Mouse (Mus musculus) midbrain, postnatal 0 days (tissue): ENCODE results near the gene B3galt4. TPM values are rescaled to one million over a fixed set of nuclear protein-coding genes. Genes with fewer than 3 reads are reported as not detected.
"Not testable (repeated sequence)": the region's sequence is repeated elsewhere in the genome, so short reads cannot be mapped to it uniquely, and the experiment has no call there.

ENCODE experiments used
- ATAC-seq: fragments of 200-750 bp; cut with Nextera tagmentation; 2 replicates; pipeline ENCODE4 v1.8.0; 2017; ENCODE audit warnings: moderate number of reproducible peaks, mild to moderate bottlenecking, moderate TSS enrichment, moderate library complexity; ENCODE audit not compliant: low FRiP score
- DNase-seq: peaks from one replicate; pipeline ENCODE4 v3.0.0-alpha.2; 2015; ENCODE audit warnings: low spot score
- H3K27ac ChIP-seq: fragments of 300-500 bp; sonication (generic); 2 replicates; pipeline ENCODE4 v1.5.1; 2014; ENCODE audit warnings: low read depth, mild to moderate bottlenecking, low read length, mixed read lengths
- H3K27me3 ChIP-seq: fragments of 300-500 bp; sonication (generic); 2 replicates; pipeline ENCODE4 v1.6.1; 2014; ENCODE audit warnings: low read length, control low read depth, mixed read lengths; ENCODE audit not compliant: insufficient read depth
- H3K36me3 ChIP-seq: fragments of 300-500 bp; sonication (generic); 2 replicates; pipeline ENCODE4 v1.6.1; 2014; ENCODE audit warnings: low read length, control low read depth, mixed read lengths; ENCODE audit not compliant: insufficient read depth
- H3K4me1 ChIP-seq: fragments of 300-500 bp; sonication (generic); 2 replicates; pipeline ENCODE4 v1.6.1; 2014; ENCODE audit warnings: mild to moderate bottlenecking, control low read depth, antibody characterized with exemption, low read length, mixed read lengths; ENCODE audit not compliant: insufficient read depth
- H3K4me2 ChIP-seq: fragments of 300-500 bp; sonication (generic); 2 replicates; pipeline ENCODE4 v1.6.1; 2014; ENCODE audit warnings: low read depth, mild to moderate bottlenecking, low read length, mixed read lengths; ENCODE audit not compliant: poor library complexity, severe bottlenecking
- H3K4me3 ChIP-seq: fragments of 300-500 bp; sonication (generic); 2 replicates; pipeline ENCODE4 v1.5.1; 2014; ENCODE audit warnings: low read depth, mild to moderate bottlenecking, low read length, moderate library complexity
- H3K9ac ChIP-seq: fragments of 300-500 bp; sonication (generic); replicated peaks from 2 replicates; pipeline ENCODE4 v1.6.1; 2014; ENCODE audit warnings: mild to moderate bottlenecking, low read length, moderate library complexity, mixed read lengths; ENCODE audit not compliant: poor library complexity, severe bottlenecking
- H3K9me3 ChIP-seq: fragments of 300-500 bp; sonication (generic); 2 replicates; pipeline ENCODE4 v1.6.1; 2016; ENCODE audit warnings: low read length, control low read depth
- CTCF ChIP-seq: IDR thresholded peaks from 2 replicates; pipeline ENCODE4 v1.5.1; 2016; ENCODE audit warnings: antibody characterized with exemption, mild to moderate bottlenecking
- WGBS: fragments of 180-500 bp; shearing (Covaris S2); extraction: QIAGEN DNeasy Blood & Tissue Kit; methylation state at CpG from one replicate; pipeline ENCODE4 v1.1.7; 2014; 5-methylcytosine and 5-hydroxymethylcytosine counted together
- polyA plus RNA-seq: library from polyadenylated mRNA; unstranded; fragments of >200 nt; fragmentation: Nextera tagmentation; extraction: Ambion mirVana; gene quantifications from 2 replicates; pipeline ENCODE4 v1.2.1, GENCODE M21; 2015
- total RNA-seq: library from RNA; depleted of rRNA; stranded (reverse); fragments of >200 nt; gene quantifications from 2 replicates; pipeline ENCODE4 v1.2.3, GENCODE M21; 2014

B3galt4 gene
- total and polyA plus RNA-seq, 2 experiments from 2014 or later = 11.1 to 14.1 TPM

- Histone ChIP-seq H3K4me2 (peak overlapping the region; percentile 74), H3K4me3 (peak overlapping the region; percentile 84), H3K27me3 (no peaks in the 10 kb centered on the region), H3K36me3 (peaks cover 33% of the 10 kb centered on the region), H3K27ac (peak overlapping the region; percentile 96), H3K9ac (peak overlapping the region; percentile 96), H3K9me3 (no peaks in the 10 kb centered on the region), H3K4me1 (peaks cover 19% of the 10 kb centered on the region; the same call in 1 of the 2 replicates)
- ATAC-seq (peak; percentile 14), DNase-seq (no peak)
- 1% methylated on average over 33 of the region's 33 CpGs for WGBS
- no peak for TF ChIP-seq CTCF
Observed at GRCm38 (mm10) chr17:33954646-33955554, 3.6 kb upstream of the B3galt4 start.

GRCm38 (mm10) chr17:33953961-33954565 is 2.8 kb upstream of the B3galt4 start:
- 42% methylated on average over 5 of the region's 5 CpGs for WGBS
- Histone ChIP-seq H3K27me3 (no peaks in the 10 kb centered on the region), H3K36me3 (peaks cover 24% of the 10 kb centered on the region), H3K4me3 (peak overlapping the region; percentile 84), H3K9me3 (no peaks in the 10 kb centered on the region), H3K4me1 (peaks cover 19% of the 10 kb centered on the region; the same call in 1 of the 2 replicates), H3K27ac (0 out of 2 replicates have a peak overlapping the region, but pooled peaks have one; percentile 26), H3K9ac (peak overlapping the region; percentile 96), H3K4me2 (peak overlapping the region; percentile 74)
- no peak for TF ChIP-seq CTCF
- DNase-seq = no peak
- no peak for ATAC-seq

DNA sequence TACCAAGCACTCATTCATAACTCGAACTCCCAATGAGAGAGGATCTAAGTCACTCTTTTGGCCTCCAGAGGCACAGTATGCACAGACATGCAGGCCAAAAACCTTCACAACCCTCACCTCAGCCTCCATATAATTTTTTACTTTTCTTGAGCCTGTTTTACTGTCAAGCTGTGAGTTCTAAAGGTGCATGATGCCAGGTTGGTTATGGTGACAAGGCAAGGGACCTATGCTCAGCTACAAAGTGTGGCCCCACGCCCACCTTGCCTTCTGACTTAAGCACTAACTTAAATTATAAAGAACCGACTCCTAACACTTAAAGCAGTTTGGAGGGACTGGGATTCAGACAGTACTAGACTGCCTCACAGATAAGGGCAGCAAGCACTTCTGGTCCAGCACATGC is 2.0 kb upstream of the B3galt4 start:
- H3K27me3 ChIP-seq = no peaks in the 10 kb centered on the region
- H3K4me3 ChIP-seq = no peak overlapping the region
- TF ChIP-seq CTCF = no peak
- H3K4me2 ChIP-seq = no peak overlapping the region
- H3K9me3 ChIP-seq = no peaks in the 10 kb centered on the region
- WGBS = 88% methylated on average over 3 of the region's 3 CpGs
- peaks cover 22% of the 10 kb centered on the region for H3K36me3 ChIP-seq
- no peak overlapping the region for H3K27ac ChIP-seq
- ATAC-seq (no peak), DNase-seq (no peak)
- H3K4me1 ChIP-seq = peaks cover 19% of the 10 kb centered on the region; the same call in 1 of the 2 replicates
- H3K9ac ChIP-seq = no peak overlapping the region

GRCm38 (mm10) chr17:33952879-33953278 is 1.6 kb upstream of the B3galt4 start:
- no peak overlapping the region; the same call in 1 of the 2 replicates for H3K9ac ChIP-seq
- no peaks in the 10 kb centered on the region for H3K9me3 ChIP-seq
- peaks cover 19% of the 10 kb centered on the region; the same call in 1 of the 2 replicates for H3K4me1 ChIP-seq
- DNase-seq = no peak
- no peak overlapping the region for H3K27ac ChIP-seq
- 80% methylated on average over 4 of the region's 4 CpGs for WGBS
- peaks cover 18% of the 10 kb centered on the region for H3K36me3 ChIP-seq
- no peak overlapping the region for H3K4me2 ChIP-seq
- TF ChIP-seq CTCF = no peak
- no peak for ATAC-seq
- no peaks in the 10 kb centered on the region for H3K27me3 ChIP-seq
- H3K4me3 ChIP-seq = no peak overlapping the region

DNA sequence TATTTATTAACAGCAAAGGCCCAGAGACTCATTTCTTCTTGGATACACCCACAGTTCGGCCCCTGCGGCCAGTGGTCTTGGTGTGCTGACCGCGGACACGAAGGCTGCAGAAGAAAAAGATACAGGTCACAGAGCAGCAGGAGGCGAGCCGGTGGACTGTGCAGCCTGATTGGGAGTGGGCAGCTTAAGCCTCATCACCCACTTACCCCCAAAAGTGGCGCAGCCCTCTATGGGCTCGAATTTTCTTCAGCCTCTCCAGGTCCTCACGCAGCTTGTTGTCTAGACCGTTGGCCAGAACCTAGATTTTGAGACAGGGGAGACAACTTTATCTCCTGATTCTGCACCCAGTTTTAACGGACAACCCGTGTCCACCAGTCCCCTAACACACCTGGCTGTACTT is 727 bp upstream of the B3galt4 start:
- H3K9ac ChIP-seq, H3K4me3 ChIP-seq, ATAC-seq, H3K9me3 ChIP-seq, DNase-seq, H3K27me3 ChIP-seq, H3K27ac ChIP-seq: not testable (repeated sequence)
- Histone ChIP-seq H3K36me3 (peaks cover 17% of the 10 kb centered on the region), H3K4me2 (peak overlapping the region; percentile 96), H3K4me1 (peaks cover 19% of the 10 kb centered on the region; the same call in 1 of the 2 replicates)
- 75% methylated on average over 13 of the region's 13 CpGs for WGBS
